Mouse (Mus musculus): ENCODE data around the gene Cd83.

Cd83 gene

GRCm38 (mm10) chr13:43830892-43831673, 46.5 kb downstream of the Cd83 start:
- CTCF ChIA-PET = no interaction called here
- POLR2A ChIA-PET = interaction anchor here in 1 of 4 experiments (0.5 kb wide), 1 partner anchor 162 kb away, joined by 3 read pairs; no protein-coding TSS in a partner anchor

GRCm38 (mm10) chr13:43832731-43833130, 48.2 kb downstream of the Cd83 start:
- POLR2A ChIA-PET = no interaction called here
- CTCF ChIA-PET = no interaction called here

- POLR2A ChIA-PET = no interaction called here
- CTCF ChIA-PET = interaction anchor here in 1 of 4 experiments (0.6 kb wide), 1 partner anchor 160 kb away, joined by 3 read pairs; no protein-coding TSS in a partner anchor
These were observed 51.8 kb downstream of the Cd83 start for GRCm38 (mm10) chr13:43836376-43836775.

- ChIA-PET POLR2A (interaction anchor here in 1 of 4 experiments (0.9 kb wide), 1 partner anchor 26 kb away, joined by 3 read pairs; no protein-coding TSS in a partner anchor), CTCF (interaction anchor here in 1 of 4 experiments (0.6 kb wide), 1 partner anchor 135 kb away, joined by 6 read pairs; no protein-coding TSS in a partner anchor)
These were observed 53.2 kb downstream of the Cd83 start for GRCm38 (mm10) chr13:43837812-43838211.

- ChIA-PET CTCF (interaction anchor here in 1 of 4 experiments (0.7 kb wide), 1 partner anchor 521 kb away, joined by 3 read pairs; no protein-coding TSS in a partner anchor), POLR2A (no interaction called here)
These were observed 60.6 kb downstream of the Cd83 start for GRCm38 (mm10) chr13:43845151-43845550.

- ChIA-PET CTCF (interaction anchor here in 1 of 4 experiments (0.7 kb wide), 1 partner anchor 244 kb away, joined by 7 read pairs; no protein-coding TSS in a partner anchor), POLR2A (interaction anchor here in 1 of 4 experiments (0.6 kb wide), 1 partner anchor 101 kb away, joined by 3 read pairs; no protein-coding TSS in a partner anchor)
These were observed 62.6 kb downstream of the Cd83 start for GRCm38 (mm10) chr13:43847186-43847585.

GRCm38 (mm10) chr13:43849816-43850215, 65.2 kb downstream of the Cd83 start:
- POLR2A ChIA-PET = interaction anchor here in 2 of 4 experiments (0.6 to 0.9 kb wide), 2 partner anchors 14 to 133 kb away, joined by 3 to 5 read pairs; no protein-coding TSS in a partner anchor
- CTCF ChIA-PET = no interaction called here

- POLR2A ChIA-PET = no interaction called here
- CTCF ChIA-PET = no interaction called here
These were observed 66.5 kb downstream of the Cd83 start for GRCm38 (mm10) chr13:43851108-43851507.
